Mouse (Mus musculus): ENCODE measurements around the gene Cts6.
"Not testable (repeated sequence)": the region's sequence is repeated elsewhere in the genome, so short reads cannot be mapped to it uniquely, and the experiment has no call there.

Cts6 gene

GRCm38 (mm10) chr13:61203310-61203709 is at the start of gene Cts6:
TSS of gene Cts6 (minus strand) at chr13:61203410.
- no peak for DNase-seq (ENCODE audit: low spot score in 2 of 2)

- DNase-seq (ENCODE audit: low spot score in 2 of 2) = peak in 1 of 2 experiments; percentile 48
Measured at GRCm38 (mm10) chr13:61241076-61241947, 38.1 kb upstream of the Cts6 start.

- DNase-seq (ENCODE audit: low spot score in 2 of 2) = not testable (repeated sequence)
Measured at GRCm38 (mm10) chr13:61185151-61185933, 17.9 kb downstream of the Cts6 start.

- no peak for DNase-seq (ENCODE audit: low spot score in 2 of 2)
Measured at GRCm38 (mm10) chr13:61164622-61165021, 38.6 kb downstream of the Cts6 start.

GRCm38 (mm10) chr13:61164156-61164555 is 39.1 kb downstream of the Cts6 start, which contains the start of gene Ctsr:
TSS of gene Ctsr (minus strand) at chr13:61164256.
- no peak for DNase-seq (ENCODE audit: low spot score in 2 of 2)

All from left cerebral cortex, adult 9 months (tissue).